Mouse (Mus musculus) embryonic fibroblast, embryonic 13.5 days (primary cell): ENCODE measurements around the gene Zfand5.

Experiments
- CTCF ChIP-seq: IDR thresholded peaks from 2 replicates; pipeline ENCODE4 v1.5.1; 2011; ENCODE audit warnings: mild to moderate bottlenecking, control low read depth, low read length, moderate library complexity, borderline replicate concordance; ENCODE audit not compliant: insufficient read depth
- POLR2A ChIP-seq: IDR thresholded peaks from 2 replicates; pipeline ENCODE4 v1.6.1; 2011; ENCODE audit warnings: low read depth, mild to moderate bottlenecking, control low read depth, low read length, moderate library complexity

GRCm38 (mm10) chr19:21227131-21227530 lies 44.9 kb upstream of the Zfand5 start:
- no peak for TF ChIP-seq CTCF
- no peak for TF ChIP-seq POLR2A
